Mouse (Mus musculus) forebrain, postnatal 0 days (tissue): ENCODE results near the gene Gpr176. TPM values are rescaled to one million over a fixed set of nuclear protein-coding genes. Genes with fewer than 3 reads are reported as not detected.

Source experiments
- ATAC-seq: fragments of 200-750 bp; cut with Nextera tagmentation; 2 replicates; pipeline ENCODE4 v1.8.0; 2017; ENCODE audit warnings: mild to moderate bottlenecking, moderate library complexity
- DNase-seq: peaks from one replicate; pipeline ENCODE4 v3.0.0-alpha.2; 2015
- H3K27ac ChIP-seq: fragments of 300-500 bp; sonication (generic); 2 replicates; pipeline ENCODE4 v1.5.1; 2014; ENCODE audit warnings: low read depth, mild to moderate bottlenecking, antibody characterized with exemption, low read length, moderate library complexity, mixed read lengths
- H3K27me3 ChIP-seq: fragments of 300-500 bp; sonication (generic); 2 replicates; pipeline ENCODE4 v1.6.1; 2014; ENCODE audit warnings: mild to moderate bottlenecking, low read length, mixed read lengths; ENCODE audit not compliant: insufficient read depth
- H3K36me3 ChIP-seq: fragments of 300-500 bp; sonication (generic); 2 replicates; pipeline ENCODE4 v1.6.1; 2014; ENCODE audit warnings: mild to moderate bottlenecking, moderate library complexity; ENCODE audit not compliant: insufficient read depth
- H3K4me1 ChIP-seq: fragments of 300-500 bp; sonication (generic); 2 replicates; pipeline ENCODE4 v1.6.1; 2014; ENCODE audit warnings: antibody characterized with exemption; ENCODE audit not compliant: insufficient read depth
- H3K4me2 ChIP-seq: fragments of 300-500 bp; sonication (generic); 2 replicates; pipeline ENCODE4 v1.6.1; 2014; ENCODE audit warnings: low read depth, mild to moderate bottlenecking, moderate library complexity
- H3K4me3 ChIP-seq: fragments of 300-500 bp; sonication (generic); 2 replicates; pipeline ENCODE4 v1.5.1; 2014; ENCODE audit warnings: low read depth, low read length, mixed read lengths
- H3K9ac ChIP-seq: fragments of 300-500 bp; sonication (generic); 2 replicates; pipeline ENCODE4 v1.6.1; 2014; ENCODE audit warnings: mild to moderate bottlenecking
- H3K9me3 ChIP-seq: fragments of 300-500 bp; sonication (generic); 2 replicates; pipeline ENCODE4 v1.6.1; 2016; ENCODE audit warnings: low read length
- CTCF ChIP-seq: sonication (generic); IDR thresholded peaks from 2 replicates; pipeline ENCODE4 v1.5.1; 2016; ENCODE audit warnings: antibody characterized with exemption, control low read depth, low read depth
- WGBS: fragments of 180-500 bp; shearing (Covaris S2); extraction: QIAGEN DNeasy Blood & Tissue Kit; methylation state at CpG from one replicate; pipeline ENCODE4 v1.1.7; 2014; 5-methylcytosine and 5-hydroxymethylcytosine counted together
- polyA plus RNA-seq: library from polyadenylated mRNA; unstranded; fragments of >200 nt; fragmentation: Nextera tagmentation; extraction: Ambion mirVana; gene quantifications from 2 replicates; pipeline ENCODE4 v1.2.1, GENCODE M21; 2015
- total RNA-seq: library from RNA; depleted of rRNA; stranded (reverse); fragments of >200 nt; gene quantifications from 2 replicates; pipeline ENCODE4 v1.2.3, GENCODE M21; 2014

Gpr176 gene
- total and polyA plus RNA-seq, 2 experiments from 2014 or later = 8.3 to 11.0 TPM

DNA sequence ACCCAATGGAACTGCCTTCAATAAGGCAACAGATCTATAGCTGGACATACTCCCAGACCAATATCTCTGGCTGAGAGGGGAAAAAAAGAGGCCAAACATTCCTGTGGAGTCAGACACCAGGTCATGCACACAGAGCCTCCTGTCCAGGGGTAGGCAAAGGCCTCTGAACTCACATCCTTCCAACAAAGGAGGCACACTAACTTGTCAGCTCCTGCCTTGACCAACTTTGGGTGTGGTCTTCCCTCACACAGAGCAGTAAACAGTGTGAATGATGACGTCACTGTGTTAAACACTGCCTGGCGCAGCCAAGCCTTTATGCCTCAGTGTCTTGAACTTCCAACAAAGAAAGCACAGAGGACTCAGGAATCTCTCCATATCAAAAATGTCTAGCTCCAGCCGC lies 29.3 kb downstream of the Gpr176 start:
- Histone ChIP-seq H3K27me3 (no peaks in the 10 kb centered on the region), H3K9ac (no peak overlapping the region), H3K9me3 (no peaks in the 10 kb centered on the region), H3K4me3 (no peak overlapping the region), H3K4me2 (no peak overlapping the region), H3K36me3 (no peaks in the 10 kb centered on the region), H3K27ac (no peak overlapping the region), H3K4me1 (no peaks in the 10 kb centered on the region)
- no peak for ATAC-seq
- DNase-seq = no peak
- TF ChIP-seq CTCF = no peak
- 68% methylated on average over 3 of the region's 3 CpGs for WGBS

DNA sequence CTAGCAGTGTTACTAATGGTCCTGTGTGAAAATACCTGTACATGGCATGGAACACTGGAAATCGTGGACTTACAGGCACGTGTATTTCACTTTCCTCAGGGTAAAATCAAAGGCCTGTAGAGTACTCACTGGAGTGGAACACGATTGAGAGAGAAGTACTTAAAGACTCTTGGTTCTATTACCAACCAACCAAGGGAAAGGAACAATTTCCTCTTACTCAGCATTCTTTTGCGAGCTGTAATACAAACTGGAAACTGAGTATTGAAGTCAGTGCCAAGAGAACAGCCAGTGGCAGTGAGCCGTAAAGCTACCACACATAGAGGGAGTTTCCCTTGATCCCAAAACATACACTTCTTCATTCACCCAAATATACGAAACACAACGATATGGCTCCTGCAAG lies 31.9 kb downstream of the Gpr176 start:
- Histone ChIP-seq H3K9me3 (no peaks in the 10 kb centered on the region), H3K27ac (no peak overlapping the region), H3K4me3 (no peak overlapping the region), H3K27me3 (no peaks in the 10 kb centered on the region), H3K36me3 (no peaks in the 10 kb centered on the region), H3K9ac (no peak overlapping the region), H3K4me1 (no peaks in the 10 kb centered on the region), H3K4me2 (no peak overlapping the region)
- no peak for DNase-seq
- 71% methylated on average over 7 of the region's 7 CpGs for WGBS
- no peak for ATAC-seq
- no peak for TF ChIP-seq CTCF

- Histone ChIP-seq H3K9ac (no peak overlapping the region), H3K4me2 (no peak overlapping the region), H3K27ac (no peak overlapping the region), H3K4me1 (no peaks in the 10 kb centered on the region), H3K27me3 (no peaks in the 10 kb centered on the region), H3K36me3 (no peaks in the 10 kb centered on the region), H3K4me3 (no peak overlapping the region), H3K9me3 (no peaks in the 10 kb centered on the region)
- ATAC-seq (no peak), DNase-seq (no peak)
- WGBS = 44% methylated on average over 2 of the region's 2 CpGs
- peak; percentile 24; the same call in 1 of the 2 replicates for TF ChIP-seq CTCF
Observed at GRCm38 (mm10) chr2:118336084-118336483, 37.1 kb downstream of the Gpr176 start.

DNA sequence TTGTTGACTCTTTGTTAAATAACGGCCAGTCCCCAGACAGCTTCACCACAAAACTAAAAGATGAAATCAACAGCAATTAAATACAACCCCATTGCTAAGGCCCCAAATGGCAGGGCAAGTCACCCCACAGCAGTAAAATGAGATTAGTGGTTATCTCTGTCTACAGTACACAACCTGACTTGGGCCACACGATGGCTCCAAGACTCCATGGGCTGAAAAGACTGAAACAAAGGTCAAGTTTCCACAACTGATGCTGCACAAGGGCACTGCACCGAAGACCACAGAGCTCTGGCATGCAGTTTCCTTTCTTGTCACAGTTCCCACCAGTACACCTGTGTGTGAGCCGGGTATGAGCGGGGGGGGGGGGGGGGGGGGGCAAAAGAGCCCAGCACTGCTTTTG lies 50.6 kb downstream of the Gpr176 start:
- DNase-seq = no peak
- H3K27me3 ChIP-seq = no peaks in the 10 kb centered on the region
- WGBS = 53% methylated on average over 4 of the region's 5 CpGs
- no peaks in the 10 kb centered on the region for H3K4me1 ChIP-seq
- ATAC-seq = no peak
- no peaks in the 10 kb centered on the region for H3K36me3 ChIP-seq
- no peak; the same call in 1 of the 2 replicates for TF ChIP-seq CTCF
- H3K27ac ChIP-seq = no peak overlapping the region
- no peak overlapping the region for H3K4me2 ChIP-seq
- no peaks in the 10 kb centered on the region for H3K9me3 ChIP-seq
- H3K9ac ChIP-seq = no peak overlapping the region
- no peak overlapping the region for H3K4me3 ChIP-seq

- no peaks in the 10 kb centered on the region for H3K4me1 ChIP-seq
- H3K9ac ChIP-seq = no peak overlapping the region
- no peaks in the 10 kb centered on the region for H3K9me3 ChIP-seq
- H3K36me3 ChIP-seq = no peaks in the 10 kb centered on the region
- ATAC-seq (no peak), DNase-seq (no peak)
- peak; percentile 15; the same call in 1 of the 2 replicates for TF ChIP-seq CTCF
- H3K4me2 ChIP-seq = no peak overlapping the region
- WGBS = 85% methylated on average over 4 of the region's 4 CpGs
- H3K27me3 ChIP-seq = no peaks in the 10 kb centered on the region
- H3K27ac ChIP-seq = no peak overlapping the region
- no peak overlapping the region for H3K4me3 ChIP-seq
Observed at GRCm38 (mm10) chr2:118321804-118322203, 51.4 kb downstream of the Gpr176 start.

- no peaks in the 10 kb centered on the region for H3K4me1 ChIP-seq
- 79% methylated on average over 4 of the region's 4 CpGs for WGBS
- H3K27ac ChIP-seq = no peak overlapping the region; the same call in 1 of the 2 replicates
- no peaks in the 10 kb centered on the region for H3K36me3 ChIP-seq
- H3K9ac ChIP-seq = no peak overlapping the region
- H3K9me3 ChIP-seq = no peaks in the 10 kb centered on the region
- DNase-seq (no peak), ATAC-seq (no peak)
- H3K4me3 ChIP-seq = no peak overlapping the region
- TF ChIP-seq CTCF = no peak
- H3K27me3 ChIP-seq = no peaks in the 10 kb centered on the region
- H3K4me2 ChIP-seq = no peak overlapping the region
Observed at GRCm38 (mm10) chr2:118321094-118321493, 52.1 kb downstream of the Gpr176 start.

GRCm38 (mm10) chr2:118320519-118320918 lies 52.7 kb downstream of the Gpr176 start:
- H3K4me1 ChIP-seq = no peaks in the 10 kb centered on the region
- H3K9ac ChIP-seq = no peak overlapping the region; the same call in 1 of the 2 replicates
- H3K27ac ChIP-seq = no peak overlapping the region
- no peak overlapping the region for H3K4me3 ChIP-seq
- DNase-seq (peak; percentile 45), ATAC-seq (peak; percentile 65)
- WGBS = 17% methylated on average over 4 of the region's 4 CpGs
- H3K27me3 ChIP-seq = no peaks in the 10 kb centered on the region
- no peak overlapping the region for H3K4me2 ChIP-seq
- H3K9me3 ChIP-seq = no peaks in the 10 kb centered on the region
- no peaks in the 10 kb centered on the region for H3K36me3 ChIP-seq
- TF ChIP-seq CTCF = no peak

DNA sequence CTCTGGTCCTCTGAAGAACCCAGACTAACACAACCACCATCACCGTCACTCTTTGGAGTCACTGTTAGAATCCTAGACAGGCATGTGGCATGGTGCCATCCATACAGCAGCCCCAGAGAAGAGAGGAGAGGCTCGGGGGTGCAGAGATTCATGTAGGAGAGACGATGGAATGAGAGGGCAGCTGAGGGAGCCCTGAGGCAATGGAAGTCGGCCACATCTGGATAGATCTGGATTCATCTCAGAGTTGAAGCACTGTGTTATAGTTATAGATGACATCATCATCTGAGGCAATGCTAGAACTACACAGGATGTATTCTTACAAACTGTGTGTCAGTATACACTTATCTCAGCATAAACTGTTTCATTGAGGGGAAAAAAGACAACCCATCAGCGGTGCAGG lies 54.0 kb downstream of the Gpr176 start:
- no peak for TF ChIP-seq CTCF

More for the DNA sequence above, 54.0 kb downstream of the Gpr176 start:
- no peak overlapping the region for H3K4me3 ChIP-seq
- no peak overlapping the region for H3K27ac ChIP-seq
- no peak overlapping the region for H3K9ac ChIP-seq
- no peaks in the 10 kb centered on the region for H3K36me3 ChIP-seq
- H3K4me1 ChIP-seq = no peaks in the 10 kb centered on the region
- WGBS = 50% methylated on average over 5 of the region's 5 CpGs
- ATAC-seq = no peak; the same call in 1 of the 2 replicates
- no peak overlapping the region for H3K4me2 ChIP-seq
- H3K27me3 ChIP-seq = no peaks in the 10 kb centered on the region
- H3K9me3 ChIP-seq = no peaks in the 10 kb centered on the region
- no peak for DNase-seq
